Mouse (Mus musculus) testis, adult 2 months (tissue): ENCODE measurements around the gene Lgi2. TPM values are rescaled to one million over a fixed set of nuclear protein-coding genes. Genes with fewer than 3 reads are reported as not detected.

Experiments used
- H3K27ac ChIP-seq: fragments of 200-500 bp; 2 replicates; pipeline ENCODE4 v1.5.1; 2012; ENCODE audit warnings: low read depth, low read length; ENCODE audit not compliant: control insufficient read depth, insufficient read depth
- H3K27me3 ChIP-seq: fragments of 200-500 bp; 2 replicates; pipeline ENCODE4 v1.6.1; 2012; ENCODE audit warnings: mild to moderate bottlenecking, low read length, moderate library complexity; ENCODE audit not compliant: control insufficient read depth, insufficient read depth
- H3K36me3 ChIP-seq: fragments of 200-500 bp; 2 replicates; pipeline ENCODE4 v1.6.1; 2012; ENCODE audit warnings: mild to moderate bottlenecking, low read length; ENCODE audit not compliant: control insufficient read depth, insufficient read depth
- H3K4me1 ChIP-seq: fragments of 200-500 bp; 2 replicates; pipeline ENCODE4 v1.6.1; 2012; ENCODE audit warnings: low read length; ENCODE audit not compliant: control insufficient read depth, insufficient read depth
- H3K4me3 ChIP-seq: fragments of 200-500 bp; 2 replicates; pipeline ENCODE4 v1.5.1; 2012; ENCODE audit warnings: low read depth, mild to moderate bottlenecking, low read length, moderate library complexity, mixed read lengths; ENCODE audit not compliant: control insufficient read depth
- CTCF ChIP-seq: fragments of 200-500 bp; IDR thresholded peaks from 2 replicates; pipeline ENCODE4 v1.5.1; 2012; ENCODE audit warnings: low read depth, mild to moderate bottlenecking, inconsistent platforms, low read length, moderate library complexity; ENCODE audit not compliant: control insufficient read depth, insufficient read depth, insufficient replicate concordance
- POLR2A ChIP-seq: fragments of 200-500 bp; IDR thresholded peaks from 2 replicates; pipeline ENCODE4 v1.6.1; 2012; ENCODE audit warnings: low read depth, mild to moderate bottlenecking, inconsistent platforms, low read length, moderate library complexity; ENCODE audit not compliant: control insufficient read depth
- polyA plus RNA-seq: library from polyadenylated mRNA; depleted of rRNA; stranded (reverse); fragments of >200 nt; gene quantifications from 2 replicates; pipeline ENCODE4 v1.2.3, GENCODE M21; 2012

Lgi2 gene
- polyA plus RNA-seq, 1 experiment, result 0.54 TPM

DNA sequence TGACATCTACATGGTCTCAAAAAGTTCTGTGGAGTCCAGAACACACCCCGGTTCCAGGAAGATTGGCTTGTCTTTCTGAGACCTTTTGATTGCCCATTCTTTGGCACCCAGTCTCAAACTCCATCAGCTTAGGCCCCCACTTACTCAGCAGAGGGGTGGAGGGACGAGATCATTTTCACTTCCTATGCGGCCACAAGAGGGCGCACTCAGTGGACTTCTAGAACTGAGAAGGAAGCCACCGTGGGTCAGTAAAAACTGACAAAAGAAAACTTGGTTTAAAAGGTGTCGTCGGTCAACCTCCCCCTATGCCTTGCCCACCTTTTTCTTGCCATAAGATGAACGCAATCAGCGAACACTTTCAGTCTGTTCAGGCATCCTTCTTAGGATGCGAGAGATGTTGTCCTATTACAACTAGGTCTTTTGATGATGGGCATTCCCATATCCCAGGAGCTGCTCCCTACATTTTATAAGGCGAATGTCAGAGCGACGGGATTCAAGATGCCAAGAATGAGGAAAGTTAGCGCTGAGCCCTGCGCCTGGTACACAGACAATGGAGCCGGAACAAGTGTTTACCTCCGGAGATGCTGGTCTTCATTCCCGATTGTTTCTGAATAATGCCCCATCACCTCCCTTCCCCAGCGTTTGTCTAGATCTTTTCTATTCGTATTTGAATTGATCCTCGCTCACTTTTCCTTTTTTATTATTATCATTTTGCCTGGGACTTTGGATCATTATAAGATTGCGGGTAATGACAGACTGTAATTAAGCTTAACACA, 50.8 kb downstream of the Lgi2 start:
- TF ChIP-seq CTCF, result peak; percentile 61; the same call in 1 of the 2 replicates
- no peak for TF ChIP-seq POLR2A
- Histone ChIP-seq H3K27me3 (no peaks in the 10 kb centered on the region), H3K4me1 (peaks cover 14% of the 10 kb centered on the region), H3K27ac (no peak overlapping the region), H3K4me3 (peak overlapping the region; percentile 38), H3K36me3 (no peaks in the 10 kb centered on the region)

DNA sequence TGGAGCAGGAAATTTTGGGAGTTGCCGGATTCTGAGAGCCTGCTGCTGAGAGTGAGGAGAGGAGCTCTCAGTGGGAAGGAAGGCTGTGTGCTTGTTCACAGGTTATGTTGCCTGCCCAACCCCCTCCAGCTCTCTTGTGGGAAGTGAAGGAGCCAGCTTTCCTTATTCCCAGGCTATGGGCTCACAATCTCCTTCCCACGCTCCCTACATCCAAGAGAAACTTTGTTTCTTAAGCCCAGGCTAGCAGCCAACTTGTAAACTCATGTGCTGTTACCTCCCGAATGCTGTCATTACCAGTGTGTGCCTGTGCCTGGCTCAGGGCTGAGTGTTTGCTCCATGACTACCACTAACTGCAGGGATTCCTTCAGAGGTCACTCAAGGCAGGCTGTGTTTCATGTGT, 55.2 kb downstream of the Lgi2 start:
- H3K27ac ChIP-seq, result peak overlapping the region; percentile 40; the same call in 1 of the 2 replicates

DNA sequence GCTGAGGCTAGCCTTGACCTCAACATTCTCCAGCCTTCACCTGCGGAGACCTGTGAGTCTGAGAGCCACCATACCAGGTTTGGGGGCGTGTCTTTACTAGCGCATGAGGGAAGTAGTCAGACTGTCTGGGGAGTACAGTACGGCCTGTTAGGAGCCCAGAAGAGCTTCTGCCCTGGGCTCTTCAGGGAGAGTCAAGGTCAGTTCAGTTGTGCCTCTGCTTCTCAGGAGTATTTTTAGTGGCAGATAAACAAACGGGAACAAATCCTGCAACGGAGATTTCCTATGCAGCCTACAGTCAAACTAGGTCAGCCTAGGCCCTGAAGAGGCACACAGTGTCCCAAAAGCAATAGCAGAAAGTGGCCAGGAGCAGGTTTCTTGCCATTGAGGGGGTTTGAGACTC, 56.8 kb downstream of the Lgi2 start:
- Histone ChIP-seq H3K4me3 (no peak overlapping the region), H3K36me3 (no peaks in the 10 kb centered on the region), H3K27ac (peak overlapping the region; percentile 78), H3K27me3 (no peaks in the 10 kb centered on the region), H3K4me1 (no peaks in the 10 kb centered on the region; the same call in none of the 2 replicates)
- TF ChIP-seq POLR2A (no peak), CTCF (no peak)

More for the DNA sequence above, 55.2 kb downstream of the Lgi2 start:
- no peak for TF ChIP-seq CTCF
- no peak for TF ChIP-seq POLR2A
- H3K4me3 ChIP-seq, result no peak overlapping the region
- no peaks in the 10 kb centered on the region for H3K36me3 ChIP-seq
- H3K27me3 ChIP-seq, result no peaks in the 10 kb centered on the region
- H3K4me1 ChIP-seq, result peaks cover 9% of the 10 kb centered on the region

- Histone ChIP-seq H3K27ac (no peak overlapping the region), H3K27me3 (no peaks in the 10 kb centered on the region), H3K36me3 (no peaks in the 10 kb centered on the region), H3K4me1 (peaks cover 4% of the 10 kb centered on the region), H3K4me3 (no peak overlapping the region)
- no peak for TF ChIP-seq CTCF
- TF ChIP-seq POLR2A, result no peak
Observed at GRCm38 (mm10) chr5:52504666-52505065, 61.6 kb downstream of the Lgi2 start.

GRCm38 (mm10) chr5:52504148-52504547, 62.1 kb downstream of the Lgi2 start:
- Histone ChIP-seq H3K36me3 (no peaks in the 10 kb centered on the region), H3K27me3 (no peaks in the 10 kb centered on the region), H3K4me1 (peaks cover 4% of the 10 kb centered on the region), H3K27ac (no peak overlapping the region), H3K4me3 (peak overlapping the region; percentile 25)
- TF ChIP-seq CTCF (no peak), POLR2A (peak; percentile 45; the same call in 1 of the 2 replicates)

- H3K4me3 ChIP-seq, result no peak overlapping the region
- TF ChIP-seq POLR2A, result no peak
- TF ChIP-seq CTCF, result no peak
- no peak overlapping the region for H3K27ac ChIP-seq
- H3K36me3 ChIP-seq, result no peaks in the 10 kb centered on the region
- no peaks in the 10 kb centered on the region for H3K4me1 ChIP-seq
- no peaks in the 10 kb centered on the region for H3K27me3 ChIP-seq
Observed at GRCm38 (mm10) chr5:52495671-52496070, 70.6 kb downstream of the Lgi2 start.

GRCm38 (mm10) chr5:52491496-52491895, 74.8 kb downstream of the Lgi2 start:
- Histone ChIP-seq H3K4me1 (no peaks in the 10 kb centered on the region), H3K4me3 (no peak overlapping the region), H3K27me3 (no peaks in the 10 kb centered on the region), H3K36me3 (no peaks in the 10 kb centered on the region), H3K27ac (no peak overlapping the region)
- TF ChIP-seq CTCF (no peak), POLR2A (no peak)
